Mouse (Mus musculus): ENCODE data around the gene Gm20388. TPM values are rescaled to one million over a fixed set of nuclear protein-coding genes. Genes with fewer than 3 reads are reported as not detected.

Gm20388 gene
- total RNA-seq, 1 experiment from 2014 or later: 3.6 TPM

DNA sequence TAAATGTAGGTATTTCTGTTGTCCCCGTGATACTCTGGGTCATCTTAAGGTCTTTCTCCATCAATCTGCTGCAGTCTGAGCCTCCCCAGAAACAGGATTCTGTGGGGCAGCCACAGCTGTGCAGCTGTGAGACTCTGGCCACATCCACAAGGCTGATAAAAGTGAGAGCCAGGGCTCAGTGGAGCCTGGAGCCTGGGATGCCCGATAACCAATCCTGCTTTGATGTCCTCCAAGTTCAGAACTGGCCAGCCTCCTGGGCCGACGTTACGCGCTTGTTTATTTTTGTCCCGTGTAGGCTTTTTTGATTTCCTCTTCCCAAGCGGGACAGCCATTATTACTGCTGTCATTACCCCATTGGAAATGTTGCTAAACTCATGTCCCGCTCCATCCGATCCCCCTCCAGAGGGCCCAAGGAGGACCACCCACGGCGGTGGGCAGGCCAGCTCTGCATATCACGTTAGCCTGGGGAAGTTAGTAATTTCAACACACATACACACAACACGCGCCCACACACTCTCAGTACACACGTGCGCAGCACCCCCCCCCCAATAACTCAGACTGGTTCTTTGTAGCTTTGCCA lies 988.3 kb downstream of the Gm20388 start:
- DNase-seq: no peak

DNA sequence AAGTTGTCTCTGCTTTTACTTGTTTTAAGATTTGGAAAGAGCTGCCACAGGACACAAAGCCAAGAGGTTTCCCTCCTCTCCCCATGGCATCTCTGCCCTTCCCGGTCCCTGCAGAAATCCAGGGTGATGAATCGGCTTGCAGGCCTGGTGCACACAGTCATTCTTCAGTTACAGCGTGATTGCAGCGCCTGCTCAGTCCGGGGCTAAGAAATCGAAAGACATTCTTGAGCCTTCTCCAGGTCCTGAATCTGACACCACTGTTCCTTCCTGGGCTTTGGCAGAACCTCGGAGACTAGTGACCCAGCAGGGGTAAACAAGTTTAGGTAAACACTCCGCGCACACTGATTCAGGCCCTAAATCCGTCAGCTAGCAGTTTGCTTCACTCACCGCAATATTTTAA lies 991.7 kb downstream of the Gm20388 start:
- no peak for DNase-seq

DNA sequence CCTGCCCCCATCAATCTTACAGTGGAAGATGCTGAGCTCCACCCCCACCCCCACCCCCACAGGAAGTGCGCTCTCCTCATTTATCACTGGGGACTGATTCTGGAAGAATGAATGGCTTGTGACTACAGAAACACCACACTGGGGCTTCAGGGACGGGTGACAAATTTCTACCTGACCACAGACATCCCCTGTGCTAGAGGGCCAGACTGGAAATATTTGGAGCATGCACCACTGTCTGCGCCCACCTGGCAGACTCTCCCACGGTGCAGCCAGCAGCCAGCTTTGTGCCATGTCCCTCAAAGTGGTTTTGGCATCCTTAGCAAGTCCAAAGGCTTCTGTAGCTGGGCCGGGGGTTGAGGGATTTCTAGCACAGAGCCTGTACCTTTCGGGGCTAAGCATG lies 997.0 kb downstream of the Gm20388 start:
- DNase-seq: no peak

DNA sequence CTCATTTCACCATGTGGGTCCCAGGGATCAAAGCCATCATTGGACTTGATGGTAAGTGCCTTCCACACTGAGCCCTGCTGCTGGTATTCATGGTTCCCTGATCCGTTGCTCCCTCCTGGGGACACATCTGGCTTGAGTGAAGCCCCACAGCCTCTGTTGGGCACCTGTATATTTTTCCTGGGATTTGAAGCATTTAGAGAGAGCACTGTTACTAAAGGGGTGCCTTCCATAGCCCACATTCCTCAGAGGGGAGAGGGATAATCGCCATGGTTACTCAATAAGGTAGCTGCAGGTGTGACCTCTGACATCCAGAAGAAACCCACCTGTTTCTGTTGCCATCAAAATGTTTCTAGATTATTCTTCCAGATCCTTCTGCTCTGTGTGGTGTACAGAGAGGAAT lies 1000.3 kb downstream of the Gm20388 start:
- DNase-seq: no peak

DNA sequence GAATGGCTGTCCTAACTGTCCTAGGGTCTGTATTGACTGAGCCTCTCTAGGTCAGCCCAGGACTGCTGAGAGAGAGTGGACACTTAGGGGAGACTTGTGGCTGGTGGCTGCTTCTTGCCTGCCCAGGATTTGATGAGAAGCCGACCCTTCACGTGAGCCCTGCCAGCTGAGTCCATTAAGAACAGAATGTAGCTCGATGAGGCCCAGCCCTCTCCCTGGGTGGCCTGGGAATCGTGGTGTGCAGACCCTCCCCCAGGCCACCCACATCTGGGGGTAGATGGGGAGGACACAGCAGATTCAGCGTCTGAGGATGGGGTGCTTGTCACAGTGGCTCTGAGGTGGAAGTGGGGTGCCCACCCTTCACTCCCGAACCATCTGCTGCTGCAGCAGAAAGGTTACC lies 1001.8 kb downstream of the Gm20388 start:
- DNase-seq: no peak

DNA sequence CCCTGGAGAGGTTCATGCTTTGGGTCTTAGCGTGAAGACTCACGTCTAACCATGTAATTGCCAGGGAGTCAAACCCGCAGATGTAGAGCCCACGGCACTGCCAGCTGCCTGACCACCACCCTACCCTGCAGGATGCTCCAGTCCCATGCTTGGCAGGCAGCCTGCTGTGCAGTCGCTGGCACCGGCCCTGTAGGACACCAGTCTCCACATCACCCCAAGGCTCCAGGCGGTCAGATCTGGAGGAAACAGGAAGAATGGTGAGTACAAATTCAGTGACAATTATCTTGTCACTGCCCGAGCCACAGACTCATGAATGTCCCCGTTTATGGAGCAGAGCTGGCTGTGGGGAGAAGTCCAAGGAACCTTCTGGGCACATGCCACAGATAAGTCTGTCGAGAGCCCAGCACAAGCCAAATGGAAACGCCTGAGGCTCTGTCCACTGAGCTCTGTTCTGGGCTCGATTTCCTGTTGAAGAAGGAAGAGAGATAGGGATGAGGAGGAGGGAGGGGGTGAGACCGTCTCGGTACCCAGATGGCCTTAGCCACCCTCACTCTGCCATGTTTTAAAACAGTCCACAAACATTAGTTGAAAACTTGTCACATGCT lies 1006.3 kb downstream of the Gm20388 start:
- DNase-seq: peak; percentile 9

DNA sequence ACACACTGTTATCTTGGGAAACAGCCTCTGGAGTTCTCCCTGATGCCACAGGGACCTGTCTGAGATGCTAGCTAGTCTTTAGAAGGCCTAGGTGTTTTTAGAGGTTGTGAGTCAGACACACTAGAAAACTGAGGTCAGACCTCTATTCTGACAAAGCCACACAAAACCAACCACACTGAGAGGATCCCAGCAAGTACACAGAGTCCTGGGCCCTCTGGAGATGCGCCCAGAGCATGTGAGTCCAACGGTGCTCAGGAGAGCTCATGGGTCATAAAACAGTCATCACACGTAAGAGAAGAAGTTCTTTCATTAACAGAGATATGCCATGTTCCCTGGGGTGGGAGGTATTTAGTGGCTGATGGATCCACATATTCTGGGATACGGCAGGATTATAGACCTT lies 1009.9 kb downstream of the Gm20388 start:
- DNase-seq: no peak

DNA sequence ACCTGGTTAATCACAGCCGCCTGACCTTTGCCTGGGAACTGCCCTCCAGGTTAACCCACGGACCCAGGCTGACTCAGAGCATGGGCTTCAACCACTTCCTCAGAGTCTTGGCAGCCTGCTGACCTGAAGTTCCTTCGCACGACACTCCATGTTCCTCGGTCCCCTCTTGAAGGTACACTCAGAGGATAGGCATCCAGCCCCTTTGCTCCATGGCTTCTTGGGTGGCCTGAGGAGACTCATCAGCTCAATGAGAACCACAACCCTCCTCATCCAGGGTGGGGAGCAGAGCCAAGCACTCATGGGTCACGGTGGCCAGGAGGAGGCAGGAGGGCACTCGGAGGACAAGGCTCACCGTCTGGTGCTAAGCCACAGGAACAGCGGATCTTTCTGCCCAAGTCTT lies 1015.6 kb downstream of the Gm20388 start:
- DNase-seq: no peak

DNA sequence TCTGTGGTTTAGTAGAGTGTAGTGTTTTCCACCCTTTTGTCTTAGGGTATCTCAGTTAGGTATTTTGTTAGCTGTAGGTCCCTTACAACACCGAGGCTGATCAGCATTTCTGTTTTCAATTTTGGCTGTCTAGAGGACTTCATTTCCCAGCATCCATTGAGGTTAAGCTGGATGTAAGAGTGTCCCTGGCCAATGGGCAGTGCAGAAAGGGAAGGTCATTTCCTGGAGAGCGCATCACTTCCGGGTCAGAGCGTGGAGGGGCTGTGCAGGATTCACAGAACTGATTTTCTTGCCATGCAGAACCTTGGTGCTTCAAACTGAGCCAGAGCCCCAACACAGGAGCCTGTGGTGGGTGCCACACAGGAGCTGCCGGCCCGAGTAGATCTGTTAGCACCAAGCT lies 1017.4 kb downstream of the Gm20388 start:
- DNase-seq: no peak

DNA sequence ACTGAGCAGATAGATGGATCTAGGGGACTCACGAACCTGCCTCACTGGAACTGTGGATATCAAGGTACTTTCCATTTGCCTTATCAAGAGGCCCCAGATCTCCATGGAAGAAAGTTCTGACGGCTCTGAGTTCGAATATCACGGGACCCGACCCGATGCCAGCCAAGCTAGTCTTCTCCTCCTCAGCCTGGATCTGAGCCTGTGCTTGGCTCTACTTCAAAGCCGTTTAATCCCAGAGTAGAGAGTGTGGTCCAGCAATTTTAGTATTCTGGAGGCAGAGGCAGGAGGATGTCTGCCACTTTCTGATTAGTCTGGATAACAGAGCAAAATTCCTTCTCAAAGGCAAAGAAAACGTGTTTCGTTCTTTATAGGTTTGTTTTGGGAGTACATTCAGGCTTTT lies 1024.0 kb downstream of the Gm20388 start:
- DNase-seq: no peak

DNA sequence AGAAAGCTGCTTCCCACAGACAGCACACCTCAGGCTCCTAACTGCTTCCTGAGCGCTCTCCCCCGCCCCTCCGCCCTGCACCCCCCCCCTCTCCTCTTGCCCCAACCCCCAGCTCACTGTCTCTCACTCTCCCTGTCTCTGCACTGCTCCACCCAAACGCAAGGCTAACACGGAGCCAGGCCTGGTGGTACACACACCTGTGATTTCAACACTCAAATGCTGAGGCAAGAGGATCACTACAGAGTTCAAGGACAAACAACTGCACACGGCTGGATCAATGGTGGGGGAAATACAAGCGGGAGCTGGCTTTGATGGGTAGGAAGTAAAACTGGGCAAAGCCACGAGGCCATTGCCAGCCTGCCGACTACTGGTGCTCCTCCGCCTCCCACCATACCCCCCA lies 1026.0 kb downstream of the Gm20388 start:
- no peak for DNase-seq

DNA sequence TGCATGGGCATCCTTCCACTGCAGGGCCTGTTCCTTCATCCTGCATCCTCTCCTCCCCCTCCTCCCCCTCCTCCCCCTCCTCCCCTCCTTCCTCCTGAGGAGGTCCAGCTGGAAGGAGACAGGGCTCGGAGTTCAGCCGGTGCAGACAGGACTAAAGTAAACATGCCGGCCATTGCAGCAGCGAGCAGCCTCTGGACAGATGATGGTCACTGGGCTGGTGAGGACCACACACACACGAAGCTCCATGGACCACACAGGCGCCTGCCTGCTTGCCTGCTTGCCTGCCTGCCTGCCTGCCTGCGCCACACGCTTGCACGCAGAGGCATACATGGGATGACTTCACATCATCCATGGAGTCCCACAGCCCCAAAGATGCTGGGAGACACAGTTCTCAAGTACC lies 1026.8 kb downstream of the Gm20388 start:
- no peak for DNase-seq

DNA sequence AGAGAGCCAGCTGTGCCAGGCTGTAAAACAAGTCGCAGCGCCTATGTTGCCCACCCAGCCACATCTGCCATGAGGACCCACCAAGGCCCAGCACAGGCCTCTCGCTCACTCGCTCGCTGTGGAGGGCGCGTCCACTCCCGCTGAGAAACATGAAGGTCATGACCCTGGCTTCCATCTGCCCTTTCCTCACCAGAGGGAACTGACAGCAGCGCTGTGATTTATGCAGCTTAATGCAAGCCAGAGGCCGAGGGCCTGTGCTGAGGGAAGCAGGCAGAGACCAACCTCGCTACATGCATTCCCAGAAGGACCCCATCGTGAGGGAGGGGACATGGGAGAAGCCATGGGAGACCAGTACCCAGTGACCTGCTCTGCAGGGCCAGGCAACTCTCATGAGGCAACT lies 1029.6 kb downstream of the Gm20388 start:
- DNase-seq: peak; percentile 29

DNA sequence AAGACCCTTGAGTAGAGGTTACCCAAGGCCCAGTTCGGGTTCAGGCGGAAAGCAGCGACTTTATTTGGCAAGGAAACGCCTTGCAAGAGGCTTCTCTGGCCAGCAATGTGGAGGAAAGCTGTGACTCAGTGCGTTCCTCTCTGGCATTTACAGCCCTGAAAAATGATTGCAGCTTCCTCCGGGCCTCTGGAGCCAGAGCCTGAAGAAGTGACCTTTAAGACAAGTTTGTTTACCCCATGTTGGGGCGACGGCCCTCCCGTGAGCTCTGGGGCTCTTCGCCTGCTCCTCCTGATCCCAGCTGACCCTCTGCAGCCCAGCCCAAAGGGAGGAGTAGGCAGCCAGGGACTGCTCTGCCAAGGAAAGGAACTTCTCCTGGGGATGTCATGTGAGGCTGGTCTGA lies 1036.6 kb downstream of the Gm20388 start:
- peak; percentile 41 for DNase-seq

DNA sequence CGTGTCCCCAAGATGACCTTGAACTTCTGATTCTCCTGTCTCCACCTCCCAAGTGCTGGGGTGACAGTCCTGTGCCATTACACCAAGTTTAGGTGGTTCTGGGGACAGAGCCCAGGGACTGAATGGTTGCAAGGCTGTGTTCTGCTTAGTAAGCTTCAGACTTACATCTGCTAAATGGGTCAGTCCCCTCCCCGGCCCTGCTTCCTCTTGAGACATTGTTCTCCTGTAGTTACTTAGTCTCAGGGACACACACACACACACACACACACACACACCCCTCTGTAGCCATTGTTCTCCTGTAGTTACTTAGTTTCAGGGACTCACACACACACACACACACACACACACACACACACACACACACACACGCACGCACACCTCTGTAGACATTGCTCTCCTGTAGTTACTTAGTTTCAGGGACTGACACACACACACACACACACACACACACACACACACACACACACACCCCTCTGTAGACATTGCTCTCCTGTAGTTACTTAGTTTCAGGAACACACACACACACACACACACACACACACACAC lies 1037.5 kb downstream of the Gm20388 start:
- DNase-seq: no peak

DNA sequence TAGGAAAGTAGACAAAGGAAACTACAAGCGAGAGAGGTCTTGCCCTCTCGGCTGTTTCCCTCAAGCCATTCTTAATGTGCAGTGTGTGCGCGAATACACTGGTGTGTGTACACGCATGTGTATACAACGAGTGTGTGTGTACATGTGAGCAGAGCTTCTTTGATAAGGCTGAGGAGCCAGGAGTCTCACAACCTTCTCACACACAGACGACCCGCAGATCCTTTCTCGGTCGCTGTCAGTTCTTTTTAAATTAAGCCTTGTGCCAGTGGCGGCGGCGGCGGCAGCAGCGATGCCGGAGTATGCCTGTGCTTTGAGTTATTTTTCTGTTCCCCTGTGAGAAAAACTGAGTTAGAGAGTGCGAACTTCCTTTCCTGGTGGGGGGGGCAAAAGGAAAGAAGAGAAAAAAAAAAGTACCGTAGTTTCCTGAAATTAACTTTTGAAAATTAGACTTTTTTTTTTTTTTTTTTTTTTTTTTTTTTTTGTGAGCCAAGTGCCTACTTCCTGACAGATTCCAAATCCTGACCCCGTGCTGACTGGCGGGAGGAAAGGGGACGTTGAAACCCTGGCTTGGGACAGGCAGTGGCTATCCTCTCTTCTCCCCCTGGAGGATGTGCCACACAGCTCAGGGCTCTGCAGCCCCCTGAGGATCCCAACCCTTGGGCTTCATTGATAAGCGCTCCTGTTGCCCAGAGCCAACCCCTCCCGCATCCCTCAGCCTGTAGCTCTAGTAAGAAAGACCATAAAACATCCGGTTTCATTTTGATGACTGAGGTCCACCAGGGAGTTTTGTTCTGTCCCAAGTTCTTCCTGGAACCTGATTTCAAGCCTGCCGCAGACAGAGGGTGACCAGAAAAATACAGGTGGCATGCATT lies 1038.2 kb downstream of the Gm20388 start:
- no peak for DNase-seq

DNA sequence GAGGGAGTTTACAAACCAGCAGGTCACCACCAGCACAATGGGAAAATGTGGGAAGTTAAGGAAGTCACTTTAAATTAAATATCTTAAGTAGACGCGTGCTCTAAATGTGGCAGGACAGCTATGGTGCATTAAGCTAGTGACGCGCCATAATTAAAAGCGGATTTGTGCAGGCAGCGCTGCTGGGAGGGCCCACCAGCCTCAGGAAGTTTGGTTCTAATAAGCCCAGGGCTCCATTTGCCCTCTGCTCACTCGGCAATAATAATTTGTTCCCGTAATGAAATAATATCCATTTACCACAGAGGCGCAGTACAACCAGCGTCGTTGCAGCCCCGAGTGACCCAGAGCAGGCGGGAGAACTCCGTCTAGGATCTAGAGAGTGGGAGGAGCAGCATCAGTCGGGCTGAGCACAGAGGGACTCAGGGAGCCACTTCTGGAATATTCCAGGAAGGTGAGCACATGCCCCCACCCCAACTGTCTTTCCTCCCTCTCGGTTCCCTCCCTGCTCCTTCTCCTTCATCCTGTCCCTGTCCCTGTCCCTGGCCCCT lies 1040.1 kb downstream of the Gm20388 start:
- DNase-seq: no peak

DNA sequence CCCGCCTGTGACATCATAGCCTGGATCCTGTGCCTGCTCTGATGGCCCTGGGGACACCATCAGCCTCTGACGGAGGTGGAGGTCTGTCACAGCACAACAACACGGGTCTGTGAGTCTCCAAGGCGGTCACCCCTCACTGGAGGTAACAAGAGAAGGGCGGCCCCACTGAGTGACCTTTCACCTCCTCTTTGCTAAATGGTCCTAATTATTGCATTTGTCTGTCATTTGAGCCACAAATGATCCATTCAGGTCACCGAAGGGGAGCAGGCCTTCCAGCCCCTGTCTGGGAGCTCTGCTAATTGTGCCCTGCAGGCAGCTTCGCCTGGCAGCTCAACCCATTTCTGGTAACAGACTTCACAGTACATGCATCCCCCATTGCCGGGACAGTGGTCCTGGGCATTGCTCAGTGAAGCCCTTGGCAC lies 1048.8 kb downstream of the Gm20388 start:
- no peak for DNase-seq

DNA sequence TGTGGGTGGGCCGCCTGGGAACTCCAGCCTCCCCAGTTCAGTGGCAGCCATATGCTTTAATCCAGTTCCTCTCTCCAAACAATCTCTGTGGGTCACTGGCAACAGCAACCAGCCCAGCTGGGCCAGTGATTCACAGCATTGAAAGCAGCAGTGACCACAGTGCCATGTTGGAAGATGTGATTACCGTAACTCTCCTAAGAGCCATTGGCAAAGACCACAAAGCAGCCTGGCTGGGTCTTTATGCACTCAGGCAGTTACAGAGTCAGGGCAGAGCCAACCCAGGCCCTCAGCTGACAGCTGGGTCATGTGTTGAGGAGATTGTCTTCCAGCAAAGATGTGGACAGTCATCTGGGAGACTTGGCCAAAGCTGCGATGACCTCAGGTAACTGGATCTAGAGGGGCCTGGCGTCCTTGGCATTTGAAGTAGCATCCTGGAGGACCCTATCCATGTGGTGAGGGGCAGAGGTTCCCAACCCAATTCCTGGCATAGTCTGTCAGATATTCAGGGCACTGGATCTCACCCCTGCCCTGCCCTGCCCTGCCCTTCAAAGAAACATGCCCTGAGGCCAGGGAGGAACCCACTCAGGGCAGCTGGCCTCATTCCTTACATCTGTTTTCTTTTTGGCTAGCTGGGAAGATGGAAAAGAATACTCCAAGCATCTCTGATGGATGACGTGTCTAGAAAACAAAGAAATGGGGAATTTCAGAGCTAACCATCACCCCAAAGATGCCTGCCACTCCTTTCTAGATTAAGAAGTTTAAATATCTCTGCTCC lies 1052.2 kb downstream of the Gm20388 start:
- DNase-seq: no peak

DNA sequence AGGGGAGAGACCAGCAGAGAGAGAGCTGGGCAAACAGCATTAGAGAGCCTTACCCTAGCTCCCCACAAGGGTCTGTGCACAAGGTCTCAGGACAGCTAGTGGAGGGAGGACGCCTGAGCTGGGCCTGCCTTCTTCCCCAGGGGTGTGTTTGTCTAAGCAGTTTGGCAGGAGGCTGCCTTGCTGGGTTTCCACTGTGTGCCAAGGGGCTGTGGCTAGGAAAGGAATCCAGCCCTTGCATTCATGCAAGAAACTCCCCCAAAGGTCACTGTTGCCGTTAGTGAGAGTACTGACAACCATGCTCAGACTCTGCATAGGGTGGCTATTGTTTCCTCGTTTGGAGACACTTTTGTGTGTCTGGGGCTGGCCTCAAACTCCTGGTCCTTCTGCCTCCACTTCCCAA lies 1055.9 kb downstream of the Gm20388 start:
- DNase-seq: no peak

DNA sequence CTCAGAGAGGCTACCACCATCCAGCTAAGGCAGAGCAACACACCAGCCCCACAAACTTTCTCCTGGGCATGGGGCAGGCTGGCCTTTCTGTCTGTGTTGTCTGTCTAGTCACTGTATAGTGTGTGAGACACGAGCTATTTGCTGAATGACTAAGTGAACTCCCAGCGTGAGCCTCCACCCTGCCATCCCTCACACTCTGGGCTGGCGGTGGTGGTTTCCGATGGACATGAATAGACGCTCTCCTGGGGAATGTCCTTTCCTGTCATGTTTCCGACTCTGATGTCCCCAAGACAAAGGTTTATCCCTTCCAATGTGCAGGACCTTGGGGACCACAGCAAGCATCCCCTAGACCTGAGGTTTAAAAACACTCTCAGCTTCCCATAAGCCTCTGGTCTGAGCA lies 1057.7 kb downstream of the Gm20388 start:
- DNase-seq: no peak

DNA sequence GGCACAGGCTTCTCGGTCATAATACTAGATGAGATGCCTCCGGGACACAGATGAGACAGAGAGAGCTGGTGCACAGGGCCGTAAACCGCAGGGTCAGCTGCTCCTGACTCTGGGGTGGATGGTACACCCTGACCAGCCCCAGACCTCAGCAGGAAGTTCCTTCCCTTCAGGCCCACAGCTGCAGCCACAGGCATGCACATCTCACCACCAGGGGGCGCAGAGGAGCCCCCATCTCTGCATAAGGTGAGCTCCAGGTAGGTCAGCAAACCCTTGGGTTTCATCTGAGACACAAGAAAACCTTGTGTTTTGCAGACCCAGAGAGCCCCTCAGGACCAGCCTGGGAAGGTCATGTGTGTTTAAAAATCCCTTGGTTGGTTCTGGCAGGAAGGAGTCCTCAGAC lies 1059.7 kb downstream of the Gm20388 start:
- peak; percentile 59 for DNase-seq
